In the genomic region with DNA sequence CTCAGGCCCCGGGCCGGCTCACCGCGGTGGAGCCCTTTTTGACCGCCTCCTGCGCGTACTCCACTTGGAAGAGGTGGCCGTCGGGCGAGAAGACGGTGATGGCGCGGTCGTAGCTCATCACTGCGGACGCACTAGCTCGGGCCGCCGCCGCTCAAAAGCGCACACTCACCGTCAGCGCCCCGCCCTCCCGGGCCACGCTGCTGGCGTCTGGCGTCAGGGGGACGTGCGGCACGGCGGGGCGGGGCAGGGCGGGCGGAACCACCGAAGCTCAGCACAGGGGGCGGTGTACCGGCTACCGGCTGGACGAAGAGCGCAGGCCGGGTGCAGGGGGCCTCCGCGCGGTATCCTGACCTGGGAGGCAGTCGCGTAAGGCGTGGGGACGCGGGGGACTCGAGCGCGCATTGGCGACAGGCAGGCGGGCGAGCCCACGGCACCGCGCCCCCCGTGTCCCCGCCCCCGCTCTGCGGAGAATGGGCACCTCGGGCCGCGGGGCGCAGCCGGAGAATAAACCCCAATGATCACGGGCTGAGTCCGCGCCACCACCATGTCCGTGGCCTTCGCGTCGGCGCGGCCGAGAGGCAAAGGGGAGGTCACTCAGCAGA, we compare ENCODE assay signal across 8 mouse cellular contexts. TPM values are rescaled to one million over a fixed set of nuclear protein-coding genes. Genes with fewer than 3 reads are reported as not detected.
DNase-seq lines count a peak whose midpoint lies in the region; ATAC-seq and TF ChIP-seq lines count a peak whose summit lies in the region.

A gene (minus strand): TSS at position 178 of the 602 bp plus-strand sequence.
A gene (plus strand): TSS at position 254 of the 602 bp plus-strand sequence.

- peak; percentile 78 to 80 for DNase-seq in CD8-positive naive resting alpha-beta T cell, adult 2 months (ENCODE audit: low read depth in 2 of 2, low spot score in 2 of 2)
- DNase-seq in c-Kit-negative CD71-positive TER-119-positive erythroid progenitor cells, embryonic 14.5 days (ENCODE audit: low read depth, low spot score) = peak; percentile 87
- DNase-seq in forebrain, embryonic 10.5 days (ENCODE audit: extremely low spot score, low spot score) = peak; percentile 89
- peak; percentile 93 for DNase-seq in kidney, postnatal 14 days
- peak; percentile 82 to 86 (median 82) for DNase-seq in liver, embryonic 14.5 days (ENCODE audit: low read depth in 3 of 3, low spot score in 3 of 3)
- peak; percentile 92 for DNase-seq in neural tube, embryonic 10.5 days (ENCODE audit: extremely low spot score, low spot score)

- H3K27me3 ChIP-seq in forebrain, embryonic 10.5 days (ENCODE audit: poor library complexity, severe bottlenecking) = no peaks in the 10 kb centered on the region
- no peaks in the 10 kb centered on the region for H3K27me3 ChIP-seq in heart, embryonic 14.5 days (ENCODE audit: control insufficient read depth, insufficient read depth, low read length)
- H3K27me3 ChIP-seq in liver, embryonic 14.5 days (ENCODE audit: control insufficient read depth, insufficient read depth, low read length) = peaks cover 3% of the 10 kb centered on the region
- H3K27me3 ChIP-seq in stomach, embryonic 15.5 days (replicated peaks) = no peaks in the 10 kb centered on the region

- peak within 1 kb of the TSS; percentile 94 for H3K9ac ChIP-seq in heart, embryonic 14.5 days (ENCODE audit: low read length)
- peak within 1 kb of the TSS; percentile 84 for H3K9ac ChIP-seq in liver, embryonic 14.5 days (replicated peaks)
- H3K9ac ChIP-seq in stomach, embryonic 15.5 days = peak within 1 kb of the TSS; percentile 85

- H3K27ac ChIP-seq in forebrain, embryonic 10.5 days = peak within 1 kb of the TSS; percentile 98
- peak within 1 kb of the TSS; percentile 65 to 90 for H3K27ac ChIP-seq in heart, embryonic 14.5 days (replicated peaks in 1 of 2; ENCODE audit: control insufficient read depth in 1 of 2, insufficient read depth in 1 of 2, low read depth in 2 of 2, low read length in 2 of 2)
- peak within 1 kb of the TSS; percentile 83 for H3K27ac ChIP-seq in liver, embryonic 14.5 days
- H3K27ac ChIP-seq in stomach, embryonic 15.5 days = peak within 1 kb of the TSS; percentile 92

- WGBS in forebrain, embryonic 10.5 days = under 1% methylated on average over 78 of the region's 78 CpGs
- under 1% methylated on average over 78 of the region's 78 CpGs for WGBS in heart, embryonic 14.5 days
- under 1% methylated on average over 74 of the region's 78 CpGs for WGBS in liver, embryonic 14.5 days (ENCODE audit: insufficient replicate concordance)
- under 1% methylated on average over 77 of the region's 78 CpGs for WGBS in stomach, embryonic 15.5 days

- H3K36me3 ChIP-seq in forebrain, embryonic 10.5 days (replicated peaks) = peaks cover 50% of the 10 kb centered on the region
- H3K36me3 ChIP-seq in heart, embryonic 14.5 days (ENCODE audit: control insufficient read depth, insufficient read depth, low read length) = peaks cover 22% of the 10 kb centered on the region
- peaks cover 23% of the 10 kb centered on the region for H3K36me3 ChIP-seq in liver, embryonic 14.5 days (replicated peaks; ENCODE audit: control insufficient read depth, insufficient read depth, low read depth)
- H3K36me3 ChIP-seq in stomach, embryonic 15.5 days = peaks cover 14% of the 10 kb centered on the region

- H3K9me3 ChIP-seq in forebrain, embryonic 10.5 days = no peaks in the 10 kb centered on the region
- H3K9me3 ChIP-seq in heart, embryonic 14.5 days (ENCODE audit: control insufficient read depth, low read length) = no peaks in the 10 kb centered on the region
- H3K9me3 ChIP-seq in liver, embryonic 14.5 days (ENCODE audit: control insufficient read depth, low read length) = no peaks in the 10 kb centered on the region
- H3K9me3 ChIP-seq in stomach, embryonic 15.5 days = no peaks in the 10 kb centered on the region

- H3K4me3 ChIP-seq in forebrain, embryonic 10.5 days = peak within 1 kb of the TSS; percentile 100
- peak within 1 kb of the TSS; percentile 85 to 99 for H3K4me3 ChIP-seq in heart, embryonic 14.5 days (ENCODE audit: control insufficient read depth in 1 of 2, insufficient read depth in 1 of 2, low read depth in 1 of 2, low read length in 2 of 2)
- H3K4me3 ChIP-seq in liver, embryonic 14.5 days (ENCODE audit: insufficient read depth in 1 of 2, low read depth in 2 of 2, low read length in 2 of 2) = peak within 1 kb of the TSS; percentile 73 to 81
- H3K4me3 ChIP-seq in stomach, embryonic 15.5 days (replicated peaks) = peak within 1 kb of the TSS; percentile 90

- ATAC-seq in heart, embryonic 14.5 days (ENCODE audit: insufficient number of reproducible peaks, insufficient read depth, low FRiP score, low read depth) = peak; percentile 93
- ATAC-seq in liver, embryonic 14.5 days (ENCODE audit: insufficient read depth) = peak; percentile 97
- peak; percentile 97 for ATAC-seq in stomach, embryonic 15.5 days (ENCODE audit: insufficient read depth, low FRiP score, low read depth)

- H3K4me1 ChIP-seq in forebrain, embryonic 10.5 days = peaks cover 48% of the 10 kb centered on the region
- peaks cover 3 to 26% of the 10 kb centered on the region in 2 experiments for H3K4me1 ChIP-seq in heart, embryonic 14.5 days (ENCODE audit: control insufficient read depth in 2 of 2, insufficient read depth in 2 of 2, low read length in 2 of 2)
- H3K4me1 ChIP-seq in liver, embryonic 14.5 days (replicated peaks; ENCODE audit: control insufficient read depth in 2 of 2, insufficient read depth in 2 of 2, low read length in 1 of 2) = peaks cover 10 to 13% of the 10 kb centered on the region in 2 experiments
- peaks cover 19% of the 10 kb centered on the region for H3K4me1 ChIP-seq in stomach, embryonic 15.5 days

- peak; percentile 35; the same call in 1 of the 2 replicates for TF ChIP-seq CTCF in liver, embryonic 14.5 days (IDR thresholded peaks at IDR 0.05; ENCODE audit: low read depth)

- H3K4me2 ChIP-seq in heart, embryonic 14.5 days (ENCODE audit: low read length) = peak within 1 kb of the TSS; percentile 98
- H3K4me2 ChIP-seq in liver, embryonic 14.5 days (ENCODE audit: low read depth) = peak within 1 kb of the TSS; percentile 100
- peak within 1 kb of the TSS; percentile 97 for H3K4me2 ChIP-seq in stomach, embryonic 15.5 days

- TF ChIP-seq EP300 in liver, embryonic 14.5 days (IDR thresholded peaks at IDR 0.05; ENCODE audit: low read depth) = no peak

RNA-seq across cellular contexts. Expression of the first gene that starts in this region (rescaled TPM):
- polyA plus RNA-seq in forebrain, embryonic 10.5 days (2016; fragmentation: Nextera tagmentation; extraction: Ambion mirVana) = 856 and 905 TPM in 2 replicates
- polyA plus RNA-seq in heart, embryonic 14.5 days (2014; fragmentation: Nextera tagmentation; extraction: Ambion mirVana) = 410 and 434 TPM in 2 replicates
- polyA plus RNA-seq in liver, embryonic 14.5 days (2012; rRNA removed) = 115 and 150 TPM in 2 replicates
- 310 and 347 TPM in 2 replicates for polyA plus RNA-seq in liver, embryonic 14.5 days (2014; fragmentation: Nextera tagmentation; extraction: Ambion mirVana)
- polyA plus RNA-seq in stomach, embryonic 15.5 days (2015; fragmentation: Nextera tagmentation; extraction: Ambion mirVana) = 558 and 580 TPM in 2 replicates

RNA-seq across cellular contexts. Expression of the second gene that starts in this region (rescaled TPM):
- 7.0 TPM in 2 replicates for polyA plus RNA-seq in forebrain, embryonic 10.5 days (2016; fragmentation: Nextera tagmentation; extraction: Ambion mirVana)
- polyA plus RNA-seq in heart, embryonic 14.5 days (2014; fragmentation: Nextera tagmentation; extraction: Ambion mirVana) = 3.6 and 3.9 TPM in 2 replicates
- 1.0 and 1.3 TPM in 2 replicates for polyA plus RNA-seq in liver, embryonic 14.5 days (2012; rRNA removed)
- polyA plus RNA-seq in liver, embryonic 14.5 days (2014; fragmentation: Nextera tagmentation; extraction: Ambion mirVana) = 0.37 and 0.44 TPM in 2 replicates
- polyA plus RNA-seq in stomach, embryonic 15.5 days (2015; fragmentation: Nextera tagmentation; extraction: Ambion mirVana) = 4.1 and 4.4 TPM in 2 replicates

Comparison
In these comparisons a context has a peak if more than half of its experiments do, and no peak if none do; other contexts are left out.
1. Peak in every context shown above with its lines: DNase-seq, ATAC-seq, H3K4me3 ChIP-seq and H3K27ac ChIP-seq.